Mouse (Mus musculus) cerebellum, adult 11-12 months (tissue): ENCODE results near the gene Arl5c.
"Not testable (repeated sequence)": the region's sequence is repeated elsewhere in the genome, so short reads cannot be mapped to it uniquely, and the experiment has no call there.

Experiments
- DNase-seq: peaks from one replicate; pipeline ENCODE4 v3.0.0; 2022

Arl5c gene

DNA sequence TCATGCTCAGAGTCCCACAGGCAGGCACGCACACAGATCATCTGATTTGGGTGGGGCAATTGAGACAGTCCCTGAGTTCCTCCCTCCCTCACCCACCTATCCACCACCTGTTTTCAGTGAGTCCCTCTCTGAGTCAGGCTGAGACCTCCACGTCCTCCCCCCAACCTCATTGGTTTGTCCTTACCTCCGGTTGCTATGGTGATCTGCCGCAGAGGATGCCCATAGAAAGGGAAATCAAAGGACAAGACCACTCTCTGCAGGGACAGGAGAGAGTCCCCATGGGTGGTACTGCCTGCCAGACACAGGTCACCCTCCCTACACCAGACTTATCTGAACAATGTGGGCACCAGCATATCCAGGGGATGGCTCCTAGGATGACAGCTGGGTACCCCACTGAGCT, 40.1 kb downstream of the Arl5c start:
- DNase-seq, result no peak

DNA sequence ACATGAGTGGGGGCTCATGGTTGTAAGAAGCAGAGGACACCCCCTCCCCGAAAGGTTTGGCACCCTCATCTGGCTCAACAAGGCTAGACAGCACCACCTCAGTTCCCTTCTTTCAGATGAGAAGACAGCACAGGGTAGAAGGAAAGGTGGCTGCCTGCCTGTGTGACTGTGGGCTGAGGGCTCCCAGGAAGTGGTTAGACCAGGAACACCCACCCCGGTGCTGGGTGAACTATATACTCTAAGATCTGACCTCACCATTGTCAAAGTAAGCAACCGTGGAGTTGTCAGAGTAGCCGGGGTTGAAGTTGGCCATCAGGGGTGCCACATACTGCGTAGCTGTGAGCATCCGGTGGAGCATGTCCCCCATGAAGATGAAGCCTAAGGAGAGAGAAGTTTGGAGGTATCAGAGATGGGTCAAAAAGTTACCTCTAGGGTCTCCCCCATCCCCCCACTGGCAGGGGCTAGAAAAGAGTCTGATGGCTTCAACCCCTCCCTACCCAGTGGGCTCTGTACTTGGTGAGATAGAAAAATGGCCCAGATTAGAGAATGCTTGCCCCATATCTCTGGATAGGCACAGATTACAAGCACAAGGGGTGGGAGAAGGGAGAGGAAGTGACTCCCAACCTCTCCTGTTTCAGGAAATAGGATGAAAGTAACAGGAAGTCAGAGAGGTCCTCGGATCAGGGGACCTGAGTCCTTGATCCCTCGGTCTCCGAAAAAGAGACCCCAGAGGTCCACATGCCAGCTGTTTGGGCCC, 40.7 kb downstream of the Arl5c start:
- no peak for DNase-seq

- DNase-seq, result no peak
Measured at GRCm38 (mm10) chr11:97954469-97955141, 41.4 kb downstream of the Arl5c start.

DNA sequence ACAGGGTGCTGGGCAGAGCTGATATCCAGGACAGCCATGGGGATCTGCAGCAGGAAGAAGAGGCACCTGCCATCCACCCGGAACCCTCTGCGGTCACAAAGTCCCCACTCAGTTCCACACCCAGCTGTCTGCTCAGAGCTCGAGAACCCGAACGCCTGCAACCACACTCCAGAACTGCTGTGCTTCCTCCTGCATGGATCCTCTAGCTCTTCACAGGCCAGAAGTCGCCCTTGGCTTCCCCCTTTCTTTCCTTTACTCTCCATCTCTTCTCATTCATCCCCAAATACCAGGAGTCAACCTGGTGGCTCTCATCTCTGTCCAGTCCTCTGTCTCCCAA, 42.1 kb downstream of the Arl5c start:
- DNase-seq, result no peak

GRCm38 (mm10) chr11:97953179-97953938, 42.6 kb downstream of the Arl5c start:
- no peak for DNase-seq

DNA sequence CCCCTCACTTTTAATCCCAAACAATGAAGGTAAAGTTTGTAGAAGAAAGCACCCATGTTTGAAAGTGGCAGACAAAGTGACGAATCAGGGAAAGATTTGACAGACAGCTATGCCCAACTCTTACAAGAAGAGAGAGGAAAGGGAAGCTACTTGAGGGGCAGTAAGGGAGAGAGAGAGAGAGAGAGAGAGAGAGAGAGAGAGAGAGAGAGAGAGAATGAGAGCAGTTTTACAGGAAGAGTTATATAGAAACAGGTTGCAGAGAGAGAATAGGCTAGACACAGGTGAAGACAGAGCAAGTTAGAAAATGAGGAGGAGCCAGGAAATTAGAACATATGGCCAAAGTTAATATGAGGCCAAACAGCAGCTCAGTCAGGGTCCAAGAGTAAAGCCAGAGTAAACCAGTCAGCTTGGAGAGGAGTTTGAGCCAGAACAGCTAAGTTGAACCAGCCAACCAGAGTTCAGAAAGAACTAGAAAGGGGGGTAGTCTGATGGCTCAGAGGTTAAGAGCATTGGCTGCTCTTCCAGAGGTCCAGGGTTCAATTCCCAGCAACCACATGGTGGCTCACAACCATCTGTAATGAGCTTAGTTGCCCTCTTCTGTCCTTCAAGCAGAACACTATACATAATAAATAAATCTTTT, 43.5 kb downstream of the Arl5c start:
- DNase-seq, result no peak

- DNase-seq, result no peak
Measured at GRCm38 (mm10) chr11:97949703-97950475, 46.1 kb downstream of the Arl5c start.

- no peak for DNase-seq
Measured at GRCm38 (mm10) chr11:97947426-97947825, 48.6 kb downstream of the Arl5c start.

- DNase-seq, result not testable (repeated sequence)
Measured at GRCm38 (mm10) chr11:97945738-97946289, 50.2 kb downstream of the Arl5c start.

DNA sequence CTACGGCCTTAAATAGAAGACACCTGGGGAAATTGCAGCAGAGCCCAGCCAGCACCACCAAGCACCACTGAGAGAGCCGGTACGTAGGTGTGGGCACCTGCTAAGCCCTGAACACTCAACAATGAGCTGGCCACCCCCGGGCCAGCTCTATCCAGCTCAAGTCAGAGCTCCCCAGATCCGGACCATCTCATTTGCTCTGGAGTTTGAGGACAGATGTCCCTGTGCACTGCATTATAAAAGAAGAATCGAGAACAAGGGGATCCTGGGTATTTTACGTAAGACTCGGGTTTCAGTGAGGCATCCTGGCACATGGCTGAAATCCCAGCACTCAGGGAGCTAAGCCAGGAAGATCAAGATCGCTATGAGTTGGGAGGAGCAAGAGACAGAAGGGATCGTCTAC, 51.0 kb downstream of the Arl5c start:
- DNase-seq, result no peak

- DNase-seq, result no peak
Measured at GRCm38 (mm10) chr11:97943256-97943655, 52.7 kb downstream of the Arl5c start.

DNA sequence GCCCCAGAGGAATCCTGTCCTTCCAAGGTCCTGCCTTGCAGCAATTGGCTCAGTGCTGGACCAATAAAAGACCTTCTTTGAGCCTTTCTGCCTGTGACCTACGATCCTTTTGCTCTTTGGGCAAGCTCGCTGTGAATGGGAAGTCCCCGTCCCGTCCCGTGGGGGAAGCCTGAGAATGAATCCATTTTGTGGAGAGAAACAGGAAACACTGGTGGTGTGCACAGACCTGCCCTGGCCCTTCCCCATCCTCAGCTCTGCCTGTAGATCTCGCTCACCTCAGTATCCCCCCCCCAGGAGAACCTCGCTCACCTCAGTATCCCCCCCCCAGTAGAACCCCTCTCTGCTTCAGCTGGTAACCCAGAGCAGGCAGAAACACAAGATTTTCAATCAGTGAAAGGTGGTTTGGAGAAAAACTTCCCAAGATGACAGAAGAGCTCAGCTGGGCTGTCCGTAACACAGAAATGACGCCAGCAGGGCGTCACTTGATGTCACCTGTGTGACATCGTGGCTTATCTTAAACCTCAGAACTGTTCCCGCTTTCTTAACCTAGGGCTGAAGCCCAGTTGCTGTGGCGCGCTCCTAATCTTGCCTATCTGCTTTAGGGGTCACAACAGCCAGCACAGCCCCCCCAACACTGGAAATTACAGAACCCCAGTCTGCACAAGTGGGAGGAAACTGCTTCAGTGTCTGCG, 53.4 kb downstream of the Arl5c start:
- DNase-seq, result no peak
